Comparison of ENCODE assay signal across 23 mouse cellular contexts in the genomic region with DNA sequence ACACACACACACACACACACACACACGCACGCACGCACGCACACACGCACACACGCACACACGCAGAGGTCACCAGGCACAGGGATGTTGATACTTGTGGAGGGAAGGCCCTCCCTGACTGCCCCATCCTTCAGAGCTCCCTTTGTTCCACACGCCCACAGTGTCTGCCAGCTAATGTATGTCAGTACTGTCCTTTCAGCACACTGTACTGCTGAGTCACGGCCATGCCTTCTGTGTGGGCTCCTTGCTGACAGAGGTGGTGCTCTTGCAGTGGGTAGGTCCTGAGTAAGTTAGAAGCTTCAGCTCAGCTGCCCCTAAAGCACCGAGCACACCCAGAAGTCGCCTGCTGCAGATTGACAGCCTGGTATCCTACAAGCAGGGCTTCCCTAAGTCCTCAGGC.
"Had no signal": no experiment of that assay in that cellular context is flagged by ENCODE, and none has a peak within 500 bp of the region (broad histone marks: within the 10 kb centered on the region; RNA-seq: fewer than 3 reads in every experiment).

No protein-coding gene starts in this region.

- H3K4me2 ChIP-seq: kidney, embryonic 15.5 days; liver, embryonic 12.5 days; liver, embryonic 15.5 days; lung, embryonic 15.5 days; midbrain, embryonic 12.5 days; midbrain, embryonic 15.5 days; neural tube, embryonic 12.5 days; neural tube, embryonic 15.5 days; stomach, embryonic 15.5 days had no signal

- H3K9ac ChIP-seq: kidney, embryonic 15.5 days; liver, embryonic 12.5 days; liver, embryonic 15.5 days; lung, embryonic 15.5 days; midbrain, embryonic 12.5 days; midbrain, embryonic 15.5 days; neural tube, embryonic 12.5 days; neural tube, embryonic 15.5 days; stomach, embryonic 15.5 days had no signal

- H3K27ac ChIP-seq: kidney, embryonic 15.5 days; left cerebral cortex, adult 2 months; liver, embryonic 12.5 days; liver, embryonic 15.5 days; lung, embryonic 15.5 days; midbrain, embryonic 12.5 days; midbrain, embryonic 15.5 days; neural tube, embryonic 12.5 days; neural tube, embryonic 15.5 days; stomach, embryonic 15.5 days had no signal

- H3K9me3 ChIP-seq: kidney, embryonic 15.5 days; liver, embryonic 12.5 days; liver, embryonic 15.5 days; lung, embryonic 15.5 days; midbrain, embryonic 12.5 days; midbrain, embryonic 15.5 days; neural tube, embryonic 12.5 days; neural tube, embryonic 15.5 days; stomach, embryonic 15.5 days had no signal

- H3K4me3 ChIP-seq: kidney, embryonic 15.5 days; left cerebral cortex, adult 2 months; liver, embryonic 12.5 days; liver, embryonic 15.5 days; lung, embryonic 15.5 days; midbrain, embryonic 12.5 days; midbrain, embryonic 15.5 days; neural tube, embryonic 12.5 days; neural tube, embryonic 15.5 days; stomach, embryonic 15.5 days had no signal

- ATAC-seq: inflammation-experienced regulatory T-cells, adult 6 months; intestine, postnatal 0 days; liver, embryonic 12.5 days; midbrain, embryonic 15.5 days had no signal

- DNase-seq: kidney, adult 2 months; kidney, postnatal 14 days; kidney, postnatal 4 days; layer of hippocampus, postnatal 36 days; lung, adult 18-20 months; lung, postnatal 10 days; lung, postnatal 36 days; retina, postnatal 1 day; right cerebral cortex, postnatal 14 days; thymus, adult 18-20 months; thymus, postnatal 36 days had no signal

- H3K27me3 ChIP-seq: kidney, embryonic 15.5 days; liver, embryonic 12.5 days; liver, embryonic 15.5 days; lung, embryonic 15.5 days; midbrain, embryonic 12.5 days; midbrain, embryonic 15.5 days; neural tube, embryonic 12.5 days; neural tube, embryonic 15.5 days; stomach, embryonic 15.5 days had no signal
